ENCODE assay signal across 19 mouse cellular contexts in genomic region chr9:45846891-45847460, GRCm38 (mm10). TPM values are rescaled to one million over a fixed set of nuclear protein-coding genes. Genes with fewer than 3 reads are reported as not detected.
A peak's percentile ranks its signal among the peaks of the same experiment; 100 is the strongest.
DNase-seq lines count a peak whose midpoint lies in the region; ATAC-seq and TF ChIP-seq lines count a peak whose summit lies in the region.
"Had no signal": no experiment of that assay in that cellular context is flagged by ENCODE, and none has a peak within 500 bp of the region (broad histone marks: within the 10 kb centered on the region; RNA-seq: fewer than 3 reads in every experiment).

No protein-coding gene starts in this region.

- no peaks in the 10 kb centered on the region for H3K36me3 ChIP-seq in liver, embryonic 13.5 days
- H3K36me3 ChIP-seq in liver, embryonic 11.5 days (ENCODE audit: control insufficient read depth, insufficient read depth, low read length), result no peaks in the 10 kb centered on the region
- no peaks in the 10 kb centered on the region for H3K36me3 ChIP-seq in ES-E14 (ENCODE audit: control insufficient read depth, insufficient read depth, low read length, poor library complexity, severe bottlenecking)
- H3K36me3 ChIP-seq: limb, embryonic 15.5 days; midbrain, embryonic 10.5 days had no signal

- H3K9me3 ChIP-seq in liver, embryonic 13.5 days (replicated peaks), result no peaks in the 10 kb centered on the region
- H3K9me3 ChIP-seq in liver, embryonic 11.5 days (ENCODE audit: control insufficient read depth, low read length), result no peaks in the 10 kb centered on the region
- no peaks in the 10 kb centered on the region for H3K9me3 ChIP-seq in ES-E14 (ENCODE audit: control insufficient read depth, insufficient read depth, low read depth, low read length)
- H3K9me3 ChIP-seq: heart, embryonic 12.5 days; limb, embryonic 15.5 days; midbrain, embryonic 10.5 days had no signal

- H3K27ac ChIP-seq in liver, embryonic 13.5 days, result peak overlapping the region; percentile 36; the same call in 1 of the 2 replicates
- no peak overlapping the region for H3K27ac ChIP-seq in liver, embryonic 11.5 days (ENCODE audit: low read depth, low read length)
- peak overlapping the region; percentile 44 for H3K27ac ChIP-seq in ES-E14 (ENCODE audit: insufficient read depth, low read depth, low read length, poor library complexity, severe bottlenecking)
- H3K27ac ChIP-seq in embryonic fibroblast, embryonic 13.5 days (ENCODE audit: insufficient read depth, low read length), result peak overlapping the region; percentile 57
- H3K27ac ChIP-seq: limb, embryonic 15.5 days; midbrain, embryonic 10.5 days had no signal

- no peak for TF ChIP-seq POLR2A in embryonic fibroblast, embryonic 13.5 days (IDR thresholded peaks at IDR 0.05; ENCODE audit: low read depth, low read length)

- no peak for DNase-seq in liver, embryonic 13.5 days
- DNase-seq in liver, embryonic 11.5 days (ENCODE audit: low spot score), result no peak
- DNase-seq in ES-E14 (ENCODE audit: low read depth, low spot score), result no peak
- no peak for DNase-seq in ovary, postnatal 14 days (ENCODE audit: low spot score)
- DNase-seq in adrenal gland, postnatal 36 days, result no peak
- no peak for DNase-seq in layer of hippocampus, adult 11-12 months (ENCODE audit: low spot score)
- DNase-seq: adrenal gland, adult 8-10 months; B cell, adult 2 months; cerebellum, adult 9-10 months; gastrocnemius, postnatal 36 days; kidney, adult 8-10 months; kidney, postnatal 25 days; lung, postnatal 14 days had no signal

- no peaks in the 10 kb centered on the region for H3K27me3 ChIP-seq in liver, embryonic 13.5 days
- no peaks in the 10 kb centered on the region for H3K27me3 ChIP-seq in liver, embryonic 11.5 days (replicated peaks; ENCODE audit: control insufficient read depth, insufficient read depth, low read length)
- H3K27me3 ChIP-seq: heart, embryonic 12.5 days; limb, embryonic 15.5 days had no signal

- in situ Hi-C loops in ES-E14 (cut with MboI; ENCODE audit: low sequenced_read_pairs in 2 of 2, unreplicated experiment in 2 of 2), result no loop called here

- no peak for TF ChIP-seq CTCF in embryonic fibroblast, embryonic 13.5 days (IDR thresholded peaks at IDR 0.05; ENCODE audit: borderline replicate concordance, insufficient read depth, low read length)

- ATAC-seq in liver, embryonic 13.5 days (ENCODE audit: low read depth), result no peak
- ATAC-seq in liver, embryonic 11.5 days (replicated peaks; ENCODE audit: low FRiP score), result no peak
- 0 out of 2 replicates have a peak, but pooled peaks have one; percentile 25 for ATAC-seq in monocyte, adult 5-6 weeks (replicated peaks; ENCODE audit: insufficient number of reproducible peaks, low FRiP score, low TSS enrichment, poor library complexity, severe bottlenecking)
- ATAC-seq: inflammation-experienced regulatory T-cells, adult 6 months had no signal

- H3K4me2 ChIP-seq in liver, embryonic 13.5 days, result no peak overlapping the region
- no peak overlapping the region for H3K4me2 ChIP-seq in liver, embryonic 11.5 days
- H3K4me2 ChIP-seq: heart, embryonic 12.5 days; limb, embryonic 15.5 days had no signal

- no peak overlapping the region for H3K9ac ChIP-seq in liver, embryonic 13.5 days
- no peak overlapping the region for H3K9ac ChIP-seq in liver, embryonic 11.5 days (ENCODE audit: low read depth, low read length)
- H3K9ac ChIP-seq in ES-E14 (ENCODE audit: insufficient read depth, low read depth, low read length, poor library complexity, severe bottlenecking), result no peak overlapping the region
- H3K9ac ChIP-seq: heart, embryonic 12.5 days; limb, embryonic 15.5 days had no signal

- H3K4me3 ChIP-seq in liver, embryonic 13.5 days (replicated peaks), result no peak overlapping the region
- no peak overlapping the region for H3K4me3 ChIP-seq in liver, embryonic 11.5 days (ENCODE audit: low read depth, low read length)
- no peak overlapping the region for H3K4me3 ChIP-seq in ES-E14 (ENCODE audit: insufficient read depth in 1 of 2, low read depth in 1 of 2, low read length in 2 of 2, poor library complexity in 1 of 2, severe bottlenecking in 1 of 2)
- no peak overlapping the region for H3K4me3 ChIP-seq in embryonic fibroblast, embryonic 13.5 days (ENCODE audit: insufficient read depth, low read length)
- H3K4me3 ChIP-seq: heart, embryonic 12.5 days; limb, embryonic 15.5 days; midbrain, embryonic 10.5 days had no signal

- H3K4me1 ChIP-seq in liver, embryonic 13.5 days (replicated peaks), result peaks cover 43% of the 10 kb centered on the region
- peaks cover 9% of the 10 kb centered on the region; the same call in 1 of the 2 replicates for H3K4me1 ChIP-seq in liver, embryonic 11.5 days (replicated peaks; ENCODE audit: control insufficient read depth, insufficient read depth, low read length)
- peaks cover 5 to 39% of the 10 kb centered on the region in 2 experiments; a peak in 3 of 4 replicates for H3K4me1 ChIP-seq in ES-E14 (ENCODE audit: control insufficient read depth in 2 of 2, insufficient read depth in 2 of 2, low read length in 2 of 2, poor library complexity in 1 of 2)
- peaks cover 23% of the 10 kb centered on the region for H3K4me1 ChIP-seq in embryonic fibroblast, embryonic 13.5 days (ENCODE audit: control insufficient read depth, insufficient read depth, low read length)

- 20% methylated on average over 5 of the region's 5 CpGs for WGBS in liver, embryonic 13.5 days (ENCODE audit: insufficient replicate concordance)
- 55% methylated on average over 5 of the region's 5 CpGs for WGBS in liver, embryonic 11.5 days

TF ChIP-seq in ES-E14, 5 proteins besides CTCF, POLR2A, EP300 and RAD21:
- no peak for TF ChIP-seq CHD2 (IDR thresholded peaks at IDR 0.05; ENCODE audit: low read depth, low read length)
- no peak for TF ChIP-seq MAFK (IDR thresholded peaks at IDR 0.05; ENCODE audit: insufficient read depth, low read depth, low read length)
- no peak for TF ChIP-seq ZNF384 (IDR thresholded peaks at IDR 0.05; ENCODE audit: low read depth, low read length)
- no peak for TF ChIP-seq HCFC1 (IDR thresholded peaks at IDR 0.05; ENCODE audit: borderline replicate concordance, insufficient read depth, low read length)
- no peak for TF ChIP-seq ZC3H11A (IDR thresholded peaks at IDR 0.05; ENCODE audit: borderline replicate concordance, low read depth, low read length)

RNA-seq across cellular contexts. Expression of gene Bace1, which starts 8.6 kb away (rescaled TPM):
- polyA plus RNA-seq in liver, embryonic 13.5 days (2015; fragmentation: Nextera tagmentation; extraction: Ambion mirVana), result 5.1 and 6.8 TPM in 2 replicates
- polyA plus RNA-seq in liver, embryonic 11.5 days (2014; fragmentation: Nextera tagmentation; extraction: Ambion mirVana), result 12.9 and 14.6 TPM in 2 replicates
- total RNA-seq in ES-E14 (2012; rRNA removed), result 13.7 and 18.3 TPM in 2 replicates
- 59.9 and 60.0 TPM in 2 replicates for polyA plus RNA-seq in embryonic fibroblast, embryonic 13.5 days (2011; ENCODE audit: insufficient read length, low read depth, missing spikeins)
- total RNA-seq in monocyte, adult 5-6 weeks (2017), result 0.29 to 1.1 TPM (median 0.43 TPM) in 3 replicates
- 10 to 100 TPM; 24.3 to 32.0 TPM for total RNA-seq in adrenal gland, postnatal 36 days (2021)

RNA-seq across cellular contexts. Expression of gene Cep164, which starts 18.5 kb away (rescaled TPM):
- 5.1 and 6.0 TPM in 2 replicates for polyA plus RNA-seq in liver, embryonic 13.5 days (2015; fragmentation: Nextera tagmentation; extraction: Ambion mirVana)
- polyA plus RNA-seq in liver, embryonic 11.5 days (2014; fragmentation: Nextera tagmentation; extraction: Ambion mirVana), result 10.3 and 12.9 TPM in 2 replicates
- total RNA-seq in ES-E14 (2012; rRNA removed), result 19.1 and 20.0 TPM in 2 replicates
- 23.2 and 29.1 TPM in 2 replicates for polyA plus RNA-seq in embryonic fibroblast, embryonic 13.5 days (2011; ENCODE audit: insufficient read length, low read depth, missing spikeins)
- total RNA-seq in monocyte, adult 5-6 weeks (2017), result 10.6 to 16.4 TPM (median 13.0 TPM) in 3 replicates
- total RNA-seq in adrenal gland, postnatal 36 days (2021), result 10 to 100 TPM; 11.6 to 12.2 TPM

RNA-seq across cellular contexts. Expression of gene Pcsk7, which starts 59.3 kb away (rescaled TPM):
- 7.4 and 7.7 TPM in 2 replicates for polyA plus RNA-seq in liver, embryonic 13.5 days (2015; fragmentation: Nextera tagmentation; extraction: Ambion mirVana)
- 12.2 and 13.6 TPM in 2 replicates for polyA plus RNA-seq in liver, embryonic 11.5 days (2014; fragmentation: Nextera tagmentation; extraction: Ambion mirVana)
- total RNA-seq in ES-E14 (2012; rRNA removed), result 21.3 and 33.5 TPM in 2 replicates
- 19.6 and 24.0 TPM in 2 replicates for polyA plus RNA-seq in embryonic fibroblast, embryonic 13.5 days (2011; ENCODE audit: insufficient read length, low read depth, missing spikeins)
- 23.5 to 44.2 TPM (median 36.3 TPM) in 3 replicates for total RNA-seq in monocyte, adult 5-6 weeks (2017)
- total RNA-seq in adrenal gland, postnatal 36 days (2021), result 10 to 100 TPM; 26.9 to 28.6 TPM

RNA-seq across cellular contexts. Expression of gene Rnf214, which starts 59.7 kb away (rescaled TPM):
- polyA plus RNA-seq in liver, embryonic 13.5 days (2015; fragmentation: Nextera tagmentation; extraction: Ambion mirVana), result 13.3 and 17.0 TPM in 2 replicates
- 33.7 and 37.3 TPM in 2 replicates for polyA plus RNA-seq in liver, embryonic 11.5 days (2014; fragmentation: Nextera tagmentation; extraction: Ambion mirVana)
- total RNA-seq in ES-E14 (2012; rRNA removed), result 13.5 and 16.3 TPM in 2 replicates
- polyA plus RNA-seq in embryonic fibroblast, embryonic 13.5 days (2011; ENCODE audit: insufficient read length, low read depth, missing spikeins), result 39.7 and 43.6 TPM in 2 replicates
- total RNA-seq in monocyte, adult 5-6 weeks (2017), result 35.0 to 48.8 TPM (median 46.1 TPM) in 3 replicates
- 10 to 100 TPM; 42.5 to 46.6 TPM for total RNA-seq in adrenal gland, postnatal 36 days (2021)
